Mouse (Mus musculus) bone marrow, adult 2 months (tissue): Measurements from ENCODE around the gene Ly6g6f.

Experiments
- CTCF ChIP-seq: fragments of 200-500 bp; IDR thresholded peaks from 2 replicates; pipeline ENCODE4 v1.5.1; 2011; ENCODE audit warnings: low read length, control low read depth; ENCODE audit not compliant: control insufficient read depth, insufficient read depth
- POLR2A ChIP-seq: fragments of 200-500 bp; IDR thresholded peaks from 2 replicates; pipeline ENCODE4 v1.6.1; 2011; ENCODE audit warnings: low read depth, mild to moderate bottlenecking, control low read depth, low read length, borderline replicate concordance; ENCODE audit not compliant: control insufficient read depth

- no peak for TF ChIP-seq CTCF
- TF ChIP-seq POLR2A: no peak
These were observed 46.8 kb upstream of the Ly6g6f start for GRCm38 (mm10) chr17:35132174-35132560.
